Mouse (Mus musculus): Measurements from ENCODE around the gene Coq2.
A peak's percentile ranks its signal among the peaks of the same experiment; 100 is the strongest.

Gene Coq2

GRCm38 (mm10) chr5:100674711-100675376 is at the start of gene Coq2:
Coq2 (minus strand) TSS chr5:100675140.
- peak; percentile 94 for DNase-seq

- DNase-seq: peak; percentile 74
Observed at GRCm38 (mm10) chr5:100719235-100720088, 44.5 kb upstream of the Coq2 start, which contains the start of gene Hpse. Hpse (minus strand) TSS chr5:100719716.

- no peak for DNase-seq
Observed at GRCm38 (mm10) chr5:100716762-100717161, 41.8 kb upstream of the Coq2 start.

- DNase-seq: no peak
Observed at GRCm38 (mm10) chr5:100711219-100711618, 36.3 kb upstream of the Coq2 start.

GRCm38 (mm10) chr5:100710012-100710411 is 35.1 kb upstream of the Coq2 start:
- peak; percentile 26 for DNase-seq

GRCm38 (mm10) chr5:100709035-100709434 is 34.1 kb upstream of the Coq2 start:
- DNase-seq: no peak

GRCm38 (mm10) chr5:100706675-100707074 is 31.7 kb upstream of the Coq2 start:
- DNase-seq: no peak

GRCm38 (mm10) chr5:100704272-100704671 is 29.3 kb upstream of the Coq2 start:
- no peak for DNase-seq

- no peak for DNase-seq
Observed at GRCm38 (mm10) chr5:100702325-100702724, 27.4 kb upstream of the Coq2 start.

- DNase-seq: no peak
Observed at GRCm38 (mm10) chr5:100700861-100701620, 26.1 kb upstream of the Coq2 start.

GRCm38 (mm10) chr5:100697886-100698285 is 22.9 kb upstream of the Coq2 start:
- no peak for DNase-seq

GRCm38 (mm10) chr5:100697398-100697797 is 22.5 kb upstream of the Coq2 start:
- no peak for DNase-seq

GRCm38 (mm10) chr5:100685631-100686030 is 10.7 kb upstream of the Coq2 start:
- no peak for DNase-seq

- DNase-seq: no peak
Observed at GRCm38 (mm10) chr5:100680542-100680933, 5.6 kb upstream of the Coq2 start.

- DNase-seq: no peak
Observed at GRCm38 (mm10) chr5:100679911-100680541, 5.1 kb upstream of the Coq2 start.

GRCm38 (mm10) chr5:100673745-100674486 is 1.0 kb downstream of the Coq2 start:
- DNase-seq: peak; percentile 91

GRCm38 (mm10) chr5:100672403-100672802 is 2.5 kb downstream of the Coq2 start:
- DNase-seq: no peak

- no peak for DNase-seq
Observed at GRCm38 (mm10) chr5:100671897-100672296, 3.0 kb downstream of the Coq2 start.

- DNase-seq: peak; percentile 78
Observed at GRCm38 (mm10) chr5:100671398-100671797, 3.5 kb downstream of the Coq2 start.

GRCm38 (mm10) chr5:100666965-100667364 is 8.0 kb downstream of the Coq2 start:
- no peak for DNase-seq

GRCm38 (mm10) chr5:100663854-100664253 is 11.1 kb downstream of the Coq2 start:
- DNase-seq: peak; percentile 74

- DNase-seq: peak; percentile 56
Observed at GRCm38 (mm10) chr5:100663011-100663410, 11.9 kb downstream of the Coq2 start.
